Mouse (Mus musculus): ENCODE results near the gene Rtp4. TPM values are rescaled to one million over a fixed set of nuclear protein-coding genes. Genes with fewer than 3 reads are reported as not detected.

Rtp4 gene
- polyA plus RNA-seq (2014; fragmentation: Illumina TruSeq; extraction: RNeasy Lipid Tissue Mini Kit (QIAGEN cat#74804); ENCODE audit: low replicate concordance), result 95.7 TPM

DNA sequence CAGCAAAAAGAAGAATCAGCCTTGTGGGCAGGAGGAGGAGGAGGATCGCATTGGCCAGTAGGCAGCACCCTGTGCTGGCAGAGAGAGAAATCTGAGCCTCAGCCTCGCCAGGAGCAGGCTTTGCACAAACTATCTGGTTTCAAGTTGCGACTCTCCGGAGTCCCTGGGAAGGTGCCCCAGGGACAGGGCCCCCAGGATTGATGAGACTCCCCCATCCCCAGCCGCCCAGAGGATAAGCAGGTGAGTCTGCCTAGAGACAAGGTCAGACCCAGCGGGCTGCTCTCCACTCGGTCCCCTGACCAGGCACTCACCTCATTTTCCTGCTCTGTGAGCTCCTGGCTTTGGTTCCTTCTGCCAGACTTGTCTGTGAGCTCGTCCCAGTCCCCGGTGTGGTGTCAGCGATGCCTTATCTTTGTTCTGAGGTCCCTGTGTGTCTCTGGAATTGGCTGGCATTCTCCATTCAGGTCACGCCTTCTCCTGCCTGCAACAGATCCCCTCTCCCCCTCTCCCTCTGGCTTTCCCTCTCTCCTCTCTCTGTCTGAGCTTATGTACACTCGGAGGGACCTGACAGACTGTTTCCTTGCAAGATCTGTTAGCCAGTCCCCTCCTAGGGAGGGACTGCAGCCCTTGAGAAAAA, at the start of gene Rtp4, which contains the start of gene Masp1:
Rtp4 (plus strand) TSS at position 57 of the 637 bp plus-strand sequence.
Masp1 (minus strand) TSS at position 581 of the 637 bp plus-strand sequence.

Other genes with a start within 250 kb of the Rtp4 start
- gene Rtp1, start 91.2 kb upstream of the Rtp4 start, polyA plus RNA-seq (2014; fragmentation: Illumina TruSeq; extraction: RNeasy Lipid Tissue Mini Kit (QIAGEN cat#74804); ENCODE audit: low replicate concordance), result not detected
- 0.26 TPM for gene Masp1, start 524 bp downstream of the Rtp4 start, polyA plus RNA-seq (2014; fragmentation: Illumina TruSeq; extraction: RNeasy Lipid Tissue Mini Kit (QIAGEN cat#74804); ENCODE audit: low replicate concordance)